Mouse (Mus musculus): Measurements from ENCODE around the gene Gm14862. TPM values are rescaled to one million over a fixed set of nuclear protein-coding genes. Genes with fewer than 3 reads are reported as not detected.
"Not testable (repeated sequence)": the region's sequence is repeated elsewhere in the genome, so short reads cannot be mapped to it uniquely, and the experiment has no call there.

The Gm14862 gene
- total RNA-seq (2021): not detected
- long read RNA-seq, experiment 1: 0 reads
- long read RNA-seq, experiment 2: 0 reads

DNA sequence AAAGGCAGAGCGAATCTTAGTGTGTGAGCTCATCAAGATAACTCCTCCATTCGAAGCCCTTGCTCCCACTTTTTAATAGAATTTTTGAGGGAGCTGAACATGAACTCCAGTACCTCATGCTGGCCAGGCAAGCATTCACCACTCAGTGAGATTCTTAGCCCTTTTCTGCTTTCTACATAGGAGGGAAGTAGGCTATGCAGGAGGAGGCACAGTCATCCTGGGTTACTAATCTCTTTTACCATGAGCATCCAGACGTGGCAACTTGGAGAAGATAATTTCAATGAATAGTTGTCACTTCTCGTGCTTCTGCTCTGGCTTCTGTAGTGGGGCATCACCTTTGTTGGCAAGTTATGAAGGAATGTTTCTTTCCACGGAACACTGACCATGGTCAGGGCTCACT lies at the start of gene Gm14862:
Gene Gm14862, minus strand, starts transcription at position 134 of the 400 bp plus-strand sequence.
- DNase-seq: no peak

- DNase-seq: no peak
These were observed 46.8 kb upstream of the Gm14862 start for GRCm38 (mm10) chrX:9303455-9303854.

DNA sequence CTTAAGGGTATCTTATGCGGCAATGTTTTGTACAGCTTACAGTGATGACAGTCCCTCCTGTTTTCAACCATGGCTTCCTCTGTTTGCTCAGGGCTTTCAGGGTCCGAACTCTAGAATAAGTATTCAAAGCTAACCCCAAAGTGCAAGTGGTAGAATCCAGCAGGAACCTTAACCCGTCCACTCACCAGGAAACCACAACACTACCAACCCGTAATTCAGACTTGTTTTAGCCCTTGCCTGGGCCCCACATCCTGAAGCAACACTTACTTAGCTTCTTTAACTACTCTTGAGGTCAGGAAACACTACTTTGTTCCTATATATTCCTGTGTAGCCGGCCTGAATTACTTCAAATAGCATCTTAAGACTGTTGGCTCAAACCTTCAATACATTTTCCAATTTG lies 46.1 kb upstream of the Gm14862 start:
- no peak for DNase-seq

DNA sequence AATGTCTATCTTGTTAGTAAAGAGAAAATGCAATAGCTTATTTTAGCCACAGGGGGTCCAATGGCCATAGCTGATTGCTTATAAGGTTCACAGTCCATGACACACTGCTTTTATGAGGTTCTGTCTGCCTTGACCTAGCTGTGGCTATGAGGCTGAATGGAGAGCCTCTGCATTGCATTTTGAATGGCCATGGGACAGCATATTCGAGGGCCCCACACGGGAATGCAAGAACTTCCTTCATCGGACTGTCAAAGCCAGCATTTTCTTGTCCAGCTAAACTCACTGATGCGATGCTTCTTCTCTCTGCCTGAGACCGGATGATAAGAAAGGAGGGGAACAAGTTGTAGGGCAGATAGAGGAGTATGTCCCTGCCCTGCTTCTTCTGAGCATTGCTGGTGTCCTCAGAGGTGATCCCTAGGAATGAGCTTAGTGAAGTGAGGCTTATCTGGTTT lies 41.7 kb upstream of the Gm14862 start:
- DNase-seq: no peak

DNA sequence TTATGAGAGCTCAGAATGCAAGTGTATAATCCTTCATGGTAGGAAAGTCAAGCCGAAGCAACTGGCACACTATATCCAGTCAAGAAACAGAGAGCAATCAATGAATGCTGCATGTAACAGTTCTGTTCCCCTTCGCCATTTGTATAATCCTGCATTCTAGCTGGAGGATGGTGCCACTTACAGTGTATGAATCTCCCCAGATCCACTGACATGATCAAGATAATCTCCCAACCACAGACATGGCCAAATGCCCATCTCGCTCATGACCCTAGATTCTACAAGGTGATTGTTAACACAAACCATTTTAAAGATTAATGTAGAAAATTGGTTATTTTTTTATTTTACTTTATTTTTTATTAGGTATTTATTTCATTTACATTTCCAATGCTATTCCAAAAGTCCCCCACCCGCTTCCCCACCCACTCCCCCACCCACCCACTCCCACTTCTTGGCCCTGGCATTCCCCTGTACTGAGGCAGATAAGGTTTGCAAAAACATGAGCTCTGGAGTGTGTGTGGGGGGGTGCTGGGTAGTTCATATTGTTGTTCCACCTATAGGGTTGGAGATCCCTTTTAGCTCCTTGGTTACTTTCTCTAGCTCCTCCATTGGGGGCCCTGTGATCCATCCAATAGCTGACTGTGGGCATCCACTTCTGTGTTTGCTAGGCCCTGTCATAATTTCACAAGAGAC lies 36.6 kb upstream of the Gm14862 start:
- DNase-seq: not testable (repeated sequence)

DNA sequence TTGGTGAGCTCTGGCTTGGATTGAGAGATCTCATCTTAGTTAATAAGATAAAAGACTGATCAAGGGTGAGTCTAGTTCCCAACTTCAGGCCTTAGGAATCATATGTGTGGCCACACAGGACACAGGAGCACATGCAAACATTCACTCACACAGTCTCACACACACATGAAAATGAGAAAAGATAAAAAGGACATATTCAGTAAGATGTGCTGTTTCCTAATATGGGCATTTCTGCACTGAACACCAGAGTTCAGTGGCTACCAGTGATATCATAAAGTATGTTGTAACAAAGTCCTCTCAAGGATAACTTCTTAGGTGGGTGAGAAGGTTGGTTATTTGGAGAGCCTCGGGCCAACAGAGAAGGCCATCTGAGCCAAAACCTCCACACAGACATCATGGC lies 26.8 kb upstream of the Gm14862 start, which contains the start of gene H2al1m:
Gene H2al1m, plus strand, starts transcription at position 301 of the 400 bp plus-strand sequence.
- not testable (repeated sequence) for DNase-seq

DNA sequence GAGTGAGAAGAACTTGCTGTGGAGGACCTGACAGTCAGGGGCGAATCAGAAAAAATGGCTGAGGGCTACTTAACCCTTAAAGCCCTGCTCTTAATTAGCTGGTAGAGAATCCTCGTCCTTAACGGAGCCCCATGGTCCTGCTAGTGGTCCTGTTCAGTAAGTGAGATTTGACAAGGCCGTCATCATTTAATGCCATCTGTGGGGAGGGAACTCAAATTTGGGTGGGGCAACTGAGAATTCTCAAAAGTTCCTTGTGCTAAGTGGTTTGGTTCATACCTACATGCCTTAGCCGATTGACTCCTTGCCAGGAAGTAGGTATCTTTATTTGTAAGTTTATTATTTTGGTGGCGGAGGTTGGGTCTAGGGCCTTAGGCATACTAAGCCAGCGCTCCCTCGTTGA lies 17.6 kb upstream of the Gm14862 start:
- no peak for DNase-seq

- DNase-seq: no peak
These were observed 16.8 kb upstream of the Gm14862 start for GRCm38 (mm10) chrX:9273377-9274002.

DNA sequence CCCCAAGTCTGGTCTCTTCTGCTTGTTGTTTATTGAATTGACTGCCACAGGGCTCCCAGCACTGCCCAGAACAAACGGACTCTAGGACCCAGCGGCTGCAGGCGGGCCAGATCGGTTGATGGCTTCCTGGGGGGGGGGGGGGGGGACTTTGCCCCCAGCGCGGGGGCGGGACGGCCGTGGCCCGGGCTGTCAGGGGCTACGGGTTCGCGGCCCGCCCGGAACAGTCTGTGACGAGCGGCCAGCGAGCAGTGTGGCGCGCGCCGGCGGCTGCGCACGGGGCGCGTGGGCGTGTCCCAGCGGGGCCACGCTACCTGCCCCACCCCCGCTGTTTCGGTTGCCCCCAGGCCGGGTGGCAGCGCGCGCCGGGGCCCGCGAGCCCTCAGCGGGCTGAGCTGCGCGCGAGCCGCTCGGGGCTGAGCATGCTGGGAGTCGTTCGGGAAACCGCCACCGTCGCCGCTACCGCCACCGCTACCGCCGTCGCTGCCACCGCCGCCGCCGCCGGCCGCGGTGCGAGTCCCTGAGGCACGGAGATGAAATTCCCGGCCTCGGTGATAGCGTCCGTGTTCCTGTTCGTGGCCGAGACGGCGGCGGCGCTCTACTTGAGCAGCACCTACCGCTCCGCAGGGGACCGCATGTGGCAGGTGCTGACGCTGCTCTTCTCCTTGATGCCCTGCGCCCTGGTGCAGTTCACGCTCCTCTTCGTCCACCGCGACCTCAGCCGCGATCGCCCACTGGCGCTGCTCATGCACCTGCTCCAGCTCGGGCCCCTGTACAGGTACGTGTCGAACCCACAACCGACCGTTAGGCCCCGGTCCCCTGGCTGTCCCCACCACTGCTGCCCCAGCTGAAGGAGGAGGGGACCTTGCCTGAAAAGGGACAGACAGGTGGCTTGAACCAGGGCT lies 16.0 kb upstream of the Gm14862 start, which contains the start of gene Xk:
Gene Xk, plus strand, starts transcription at position 297 of the 902 bp plus-strand sequence.
- DNase-seq: peak; percentile 49 to 72

DNA sequence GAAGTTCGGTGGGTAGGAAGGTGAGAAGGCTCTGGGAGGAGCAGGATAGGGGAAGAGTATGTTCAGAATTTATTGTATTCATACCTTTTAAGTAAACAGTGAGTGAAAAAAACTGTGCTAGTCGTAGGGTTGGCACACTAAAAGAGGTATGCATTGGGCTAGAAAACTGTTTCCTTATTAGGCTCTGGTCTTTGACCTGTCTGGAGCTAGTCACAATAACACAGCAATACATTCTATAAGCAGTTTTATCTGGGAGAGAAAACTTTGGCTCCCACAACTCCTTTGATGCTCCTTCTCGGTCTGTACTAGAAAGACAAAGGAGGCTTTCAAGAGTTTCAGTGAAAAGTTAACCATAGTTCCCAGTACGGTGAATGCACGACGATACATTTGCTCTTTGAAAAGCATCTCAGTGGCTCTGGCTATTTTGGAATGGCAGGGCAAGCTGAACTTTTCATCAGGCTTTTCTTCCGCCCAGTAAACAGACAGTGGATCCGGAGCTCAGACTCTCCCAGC lies 15.3 kb upstream of the Gm14862 start:
- DNase-seq: no peak

- no peak for DNase-seq
These were observed 14.4 kb upstream of the Gm14862 start for GRCm38 (mm10) chrX:9271112-9271511.

DNA sequence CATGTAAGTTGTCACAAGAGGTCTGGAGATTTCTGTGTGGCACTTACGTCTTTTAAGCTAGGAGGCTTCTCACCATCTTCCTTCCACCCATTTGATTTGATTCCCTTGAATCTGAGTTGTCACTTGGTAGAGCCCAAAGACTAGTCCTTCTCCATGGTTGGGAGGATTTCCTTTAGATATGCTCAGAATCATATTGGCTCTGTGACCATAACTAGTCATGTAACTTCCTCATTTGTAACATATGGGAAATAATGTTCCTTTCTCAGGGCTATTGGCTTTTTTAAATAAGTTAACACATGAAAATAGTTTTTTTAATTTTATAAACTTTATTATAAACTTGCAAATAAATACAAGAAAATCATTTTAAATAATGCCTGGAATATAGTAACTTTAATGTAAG lies 2.6 kb upstream of the Gm14862 start:
- no peak for DNase-seq

DNA sequence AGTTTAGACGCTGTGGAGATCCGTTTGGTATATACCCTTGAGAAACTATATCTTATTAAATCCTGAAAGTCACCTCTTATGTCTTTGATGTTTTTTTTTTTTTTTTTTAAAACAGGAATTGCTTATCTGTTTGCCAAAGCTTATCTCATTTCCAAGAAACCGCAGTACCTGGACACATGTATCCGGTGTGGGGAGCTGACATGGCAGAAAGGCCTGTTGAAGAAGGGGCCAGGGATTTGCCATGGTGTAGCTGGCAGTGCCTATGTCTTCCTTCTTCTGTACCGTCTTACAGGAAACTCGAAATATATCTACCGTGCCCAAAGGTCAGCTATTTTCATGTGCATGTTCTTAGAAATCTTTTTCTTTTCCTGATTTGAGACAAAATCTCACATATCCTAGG lies 1.1 kb upstream of the Gm14862 start:
- no peak for DNase-seq

GRCm38 (mm10) chrX:9254901-9255300 lies 1.8 kb downstream of the Gm14862 start:
- no peak for DNase-seq

DNA sequence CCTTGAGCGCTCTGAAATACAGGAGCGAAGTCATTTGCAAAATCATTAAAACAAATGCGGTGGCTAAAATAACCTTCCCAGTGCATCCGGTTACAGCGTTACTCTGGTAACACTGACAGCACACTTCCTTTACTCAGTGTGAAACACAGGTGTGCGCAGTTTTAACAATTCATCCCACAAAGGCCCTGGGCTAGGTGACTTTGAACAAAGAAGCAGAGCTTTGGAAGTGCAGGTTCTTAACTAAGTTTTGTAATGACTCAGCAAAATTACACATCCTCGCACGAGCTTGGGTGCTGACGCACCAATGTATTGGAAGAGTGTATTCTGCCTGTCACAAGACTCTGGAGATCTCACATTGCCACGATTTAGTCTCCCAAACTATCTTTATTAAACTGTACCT lies 2.7 kb downstream of the Gm14862 start:
- DNase-seq: no peak

- no peak for DNase-seq
These were observed 7.8 kb downstream of the Gm14862 start for GRCm38 (mm10) chrX:9248911-9249310.

- no peak for DNase-seq
These were observed 11.9 kb downstream of the Gm14862 start for GRCm38 (mm10) chrX:9244603-9245336.

- peak; percentile 2 to 15 for DNase-seq
These were observed 13.3 kb downstream of the Gm14862 start for GRCm38 (mm10) chrX:9243381-9243864.

DNA sequence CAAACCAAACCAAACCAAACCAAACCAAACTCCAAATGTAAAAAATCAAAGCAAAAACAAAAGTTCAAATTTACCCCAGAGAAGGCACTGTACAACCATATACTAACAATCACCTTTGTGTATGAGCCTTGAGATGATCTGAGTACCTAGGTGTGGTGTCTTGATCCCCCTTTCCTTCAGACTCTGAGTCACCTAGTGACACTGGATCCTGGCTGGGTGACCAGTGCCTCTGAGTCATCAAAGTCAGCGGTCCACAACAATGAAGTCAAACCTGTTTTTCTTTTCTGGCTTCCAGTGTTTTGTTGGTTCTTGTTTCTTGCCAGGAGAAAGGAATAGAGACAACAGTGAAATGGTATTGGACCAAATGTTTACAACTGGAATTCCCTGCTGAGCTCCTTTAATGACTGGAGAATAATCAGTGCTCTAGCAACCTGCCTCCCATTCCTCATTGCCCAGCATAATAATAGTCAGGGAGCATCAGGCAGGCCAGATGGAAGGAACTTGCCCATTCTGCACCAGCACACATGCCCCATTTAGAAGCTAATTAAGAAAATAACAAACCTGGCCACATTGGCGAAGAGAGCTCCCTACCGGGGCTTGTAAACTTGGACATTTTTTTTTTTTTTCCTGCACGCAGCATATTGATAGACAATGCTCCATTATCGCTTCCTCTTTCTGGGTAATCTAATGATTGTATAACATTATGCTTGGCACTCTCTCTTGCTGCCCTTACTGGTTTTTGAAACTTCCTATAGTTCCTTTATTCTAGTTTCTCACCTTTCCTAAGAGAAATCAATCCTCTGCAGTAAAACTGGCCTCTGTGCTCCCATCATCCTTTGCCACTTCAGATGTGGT lies 15.7 kb downstream of the Gm14862 start:
- peak in 1 of 2 experiments; percentile 2 for DNase-seq

GRCm38 (mm10) chrX:9227105-9227504 lies 29.6 kb downstream of the Gm14862 start:
- DNase-seq: no peak
